Mouse (Mus musculus): ENCODE data around the gene Eif2a.

DNA sequence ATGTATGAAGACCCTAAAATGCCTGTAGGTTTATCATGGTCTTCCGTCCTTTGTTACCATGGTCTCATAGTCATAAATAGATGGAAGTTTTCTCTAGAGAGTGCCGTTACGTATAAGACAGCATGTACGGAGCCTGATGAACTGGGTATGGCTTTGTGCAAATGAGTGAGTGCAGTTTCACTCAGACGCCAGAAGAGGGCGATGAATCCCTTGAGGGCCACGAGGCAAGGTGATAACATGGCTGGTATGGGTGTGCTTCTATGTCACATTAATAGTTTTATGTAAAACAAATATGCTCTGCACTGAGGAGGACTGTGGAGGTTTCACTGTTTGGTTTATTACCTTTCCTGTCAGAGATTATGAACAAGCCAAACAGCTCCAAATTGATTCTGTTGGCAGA, 39.7 kb upstream of the Eif2a start:
- TF ChIP-seq POLR2A (IDR thresholded peaks at IDR 0.05; ENCODE audit: extremely low read depth, insufficient read depth, low read length) (no peak), CTCF (IDR thresholded peaks at IDR 0.05; ENCODE audit: extremely low read depth, insufficient read depth, low read length) (0 out of 2 replicates have a peak, but pooled peaks have one; percentile 11)
